Mouse (Mus musculus) myocyte (in vitro differentiated cells): ENCODE measurements at regions not wholly inside any gene's neighbourhood (a gene's known extent, or its start where the extent isn't known, plus 50 kb on each side); places are given as distances from the start of the nearest gene placed in this dataset.

Experiments used
- CEBPB ChIP-seq: IDR thresholded peaks from 2 replicates; pipeline ENCODE4 v1.6.1; 2011; ENCODE audit warnings: mild to moderate bottlenecking, moderate library complexity; ENCODE audit not compliant: poor library complexity, insufficient read depth, severe bottlenecking
- E2F4 ChIP-seq: IDR thresholded peaks from one replicate; pipeline ENCODE4 v1.6.1; 2011; ENCODE audit warnings: mild to moderate bottlenecking, control low read depth, moderate library complexity; ENCODE audit not compliant: insufficient read depth
- MAX ChIP-seq: IDR thresholded peaks from one replicate; pipeline ENCODE4 v1.6.1; 2011; ENCODE audit warnings: low read depth, mild to moderate bottlenecking, control low read depth
- MYOD1 ChIP-seq, 3 experiments: IDR thresholded peaks; one replicate each; pipeline ENCODE4 v1.6.1; 2011; ENCODE audit warnings: control low read depth in 2 of 3, low read depth in 2 of 3, mild to moderate bottlenecking in 2 of 3, moderate library complexity in 1 of 3; ENCODE audit not compliant: insufficient read length in 2 of 3, control insufficient read depth in 1 of 3
- MYOG ChIP-seq, 3 experiments: IDR thresholded peaks; one replicate each; pipeline ENCODE4 v1.6.1; 2011; ENCODE audit warnings: control low read depth in 2 of 3, low read depth in 2 of 3, mild to moderate bottlenecking in 2 of 3; ENCODE audit not compliant: insufficient read length in 2 of 3, control insufficient read depth in 1 of 3, insufficient read depth in 1 of 3
- POLR2A ChIP-seq: IDR thresholded peaks from one replicate; pipeline ENCODE4 v1.6.1; 2011; ENCODE audit warnings: low read depth, mild to moderate bottlenecking, control low read depth, moderate library complexity; ENCODE audit not compliant: insufficient read length
- POLR2AphosphoS2 ChIP-seq: IDR thresholded peaks from one replicate; pipeline ENCODE4 v1.6.1; 2011; ENCODE audit warnings: low read depth, control low read depth; ENCODE audit not compliant: insufficient read length
- SRF ChIP-seq: IDR thresholded peaks from one replicate; pipeline ENCODE4 v1.6.1; 2011; ENCODE audit warnings: low read depth; ENCODE audit not compliant: control insufficient read depth, insufficient read length
- TCF12 ChIP-seq: IDR thresholded peaks from one replicate; pipeline ENCODE4 v1.6.1; 2011; ENCODE audit warnings: mild to moderate bottlenecking, control low read depth; ENCODE audit not compliant: poor library complexity, insufficient read depth, severe bottlenecking
- TCF3 ChIP-seq: IDR thresholded peaks from one replicate; pipeline ENCODE4 v1.6.1; 2011; ENCODE audit warnings: low read depth, control low read depth; ENCODE audit not compliant: insufficient read length
- USF1 ChIP-seq: IDR thresholded peaks from one replicate; pipeline ENCODE4 v1.6.1; 2011; ENCODE audit warnings: low read depth, mild to moderate bottlenecking, control low read depth, moderate library complexity

GRCm38 (mm10) chr3:49667543-49668338 lies 89.4 kb downstream of the Pcdh18 start:
- TF ChIP-seq POLR2A (no peak), MAX (no peak), MYOG (IDR thresholded peaks at IDR 0.05; ENCODE audit: control insufficient read depth in 1 of 3, insufficient read depth in 1 of 3, insufficient read length in 2 of 3, low read depth in 2 of 3) (no peak), MYOD1 (IDR thresholded peaks at IDR 0.05; ENCODE audit: control insufficient read depth in 1 of 3, insufficient read length in 2 of 3, low read depth in 2 of 3) (no peak), TCF12 (no peak), USF1 (no peak), SRF (no peak), POLR2AphosphoS2 (no peak), TCF3 (no peak), E2F4 (no peak), CEBPB (no peak)
